Mouse (Mus musculus) megakaryocyte progenitor cell, adult 5-6 weeks (primary cell): Measurements from ENCODE around the gene Gstt3. TPM values are rescaled to one million over a fixed set of nuclear protein-coding genes. Genes with fewer than 3 reads are reported as not detected.
A peak's percentile ranks its signal among the peaks of the same experiment; 100 is the strongest.

Experiments used
- ATAC-seq: replicated peaks from 2 replicates; pipeline ENCODE4 v1.8.0; 2016; ENCODE audit warnings: mild to moderate bottlenecking, moderate TSS enrichment, inconsistent platforms; ENCODE audit not compliant: poor library complexity
- total RNA-seq, 2 experiments: library from RNA; stranded (forward) in 1 of 2; stranded (reverse) in 1 of 2; fragments of 157-497, 149-512 nt in 1 of 2; fragments of 200-1000 nt in 1 of 2; gene quantifications; 2 replicates each; pipeline versions ENCODE4 v1.2.3 to v1.2.4; 2015 to 2017

Gstt3 gene
- 4.9 and 5.5 TPM in 2 replicates for total RNA-seq (2015)
- total RNA-seq (2017): 3.2 and 4.7 TPM in 2 replicates

GRCm38 (mm10) chr10:75780769-75781578 lies at the start of gene Gstt3, which contains the start of gene Gm20441:
TSS of gene Gstt3 (minus strand) at chr10:75781414.
TSS of gene Gm20441 (minus strand) at chr10:75780954.
- ATAC-seq: peak; percentile 84

- ATAC-seq: no peak
These were observed 49.1 kb upstream of the Gstt3 start for GRCm38 (mm10) chr10:75830275-75830670.

- ATAC-seq: no peak
These were observed 48.5 kb upstream of the Gstt3 start for GRCm38 (mm10) chr10:75829529-75830274.

- peak; percentile 68 for ATAC-seq
These were observed 47.3 kb upstream of the Gstt3 start for GRCm38 (mm10) chr10:75828500-75828931.

GRCm38 (mm10) chr10:75827668-75828360 lies 46.6 kb upstream of the Gstt3 start:
- peak; percentile 11; the same call in 1 of the 2 replicates for ATAC-seq

- no peak for ATAC-seq
These were observed 43.3 kb upstream of the Gstt3 start for GRCm38 (mm10) chr10:75824530-75824929.

- no peak for ATAC-seq
These were observed 42.6 kb upstream of the Gstt3 start for GRCm38 (mm10) chr10:75823782-75824181.

- ATAC-seq: no peak
These were observed 41.2 kb upstream of the Gstt3 start, which contains the start of gene Gstt4 for GRCm38 (mm10) chr10:75822443-75822842. TSS of gene Gstt4 (minus strand) at chr10:75822543.

GRCm38 (mm10) chr10:75819882-75820281 lies 38.7 kb upstream of the Gstt3 start:
- ATAC-seq: no peak

- no peak for ATAC-seq
These were observed 37.4 kb upstream of the Gstt3 start for GRCm38 (mm10) chr10:75818641-75819040.

- ATAC-seq: no peak
These were observed 23.0 kb upstream of the Gstt3 start for GRCm38 (mm10) chr10:75804217-75804616.

- peak; percentile 76 for ATAC-seq
These were observed 17.0 kb upstream of the Gstt3 start, which contains the start of gene Gstt1 for GRCm38 (mm10) chr10:75798176-75798696. TSS of gene Gstt1 (minus strand) at chr10:75798584.

- ATAC-seq: peak; percentile 65
These were observed 16.5 kb upstream of the Gstt3 start for GRCm38 (mm10) chr10:75797619-75798175.

GRCm38 (mm10) chr10:75796731-75797516 lies 15.7 kb upstream of the Gstt3 start:
- no peak for ATAC-seq

GRCm38 (mm10) chr10:75794880-75795279 lies 13.7 kb upstream of the Gstt3 start:
- no peak for ATAC-seq

GRCm38 (mm10) chr10:75790773-75791172 lies 9.6 kb upstream of the Gstt3 start:
- ATAC-seq: peak; percentile 82

- ATAC-seq: no peak
These were observed 8.6 kb upstream of the Gstt3 start for GRCm38 (mm10) chr10:75789841-75790240.

GRCm38 (mm10) chr10:75789081-75789735 lies 8.0 kb upstream of the Gstt3 start:
- no peak for ATAC-seq

- no peak for ATAC-seq
These were observed 7.1 kb upstream of the Gstt3 start for GRCm38 (mm10) chr10:75788277-75788676.
